Mouse (Mus musculus) cerebellum, postnatal 25 days (tissue): ENCODE results near the gene Wnt16.
"Not testable (repeated sequence)": the region's sequence is repeated elsewhere in the genome, so short reads cannot be mapped to it uniquely, and the experiment has no call there.

Experiments used
- DNase-seq, 2 experiments: peaks; one replicate each; pipeline ENCODE4 v3.0.0; 2021; ENCODE audit warnings: mixed read lengths in 2 of 2

The Wnt16 gene

GRCm38 (mm10) chr6:22288004-22288736 is at the start of gene Wnt16:
Gene Wnt16, plus strand, starts transcription at chr6:22288227.
- peak; percentile 38 to 54 for DNase-seq

DNA sequence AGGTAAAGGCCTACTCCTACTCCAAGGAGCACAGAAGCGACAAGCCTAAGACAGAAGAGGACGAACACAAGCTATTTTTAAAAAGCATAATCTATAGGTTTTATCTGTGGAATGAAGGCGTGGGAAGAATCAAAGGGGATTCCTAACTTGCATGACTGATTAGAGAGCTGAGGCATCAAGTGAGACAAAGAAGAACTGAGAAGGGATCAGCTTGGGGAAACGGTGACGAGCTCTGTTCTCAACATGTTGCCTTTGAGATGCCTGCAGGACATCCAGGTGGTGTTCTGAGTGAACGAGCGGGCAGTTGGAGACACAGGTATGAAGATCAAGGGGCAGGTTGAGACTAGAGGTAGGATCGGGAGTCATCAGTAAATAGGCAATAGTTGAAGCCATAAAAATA is 44.7 kb upstream of the Wnt16 start:
- DNase-seq = no peak

GRCm38 (mm10) chr6:22246696-22247095 is 41.3 kb upstream of the Wnt16 start:
- no peak for DNase-seq

- no peak for DNase-seq
Observed at GRCm38 (mm10) chr6:22258784-22259183, 29.2 kb upstream of the Wnt16 start.

GRCm38 (mm10) chr6:22262519-22262918 is 25.5 kb upstream of the Wnt16 start:
- no peak for DNase-seq

- DNase-seq = not testable (repeated sequence)
Observed at GRCm38 (mm10) chr6:22264094-22264493, 23.9 kb upstream of the Wnt16 start.

DNA sequence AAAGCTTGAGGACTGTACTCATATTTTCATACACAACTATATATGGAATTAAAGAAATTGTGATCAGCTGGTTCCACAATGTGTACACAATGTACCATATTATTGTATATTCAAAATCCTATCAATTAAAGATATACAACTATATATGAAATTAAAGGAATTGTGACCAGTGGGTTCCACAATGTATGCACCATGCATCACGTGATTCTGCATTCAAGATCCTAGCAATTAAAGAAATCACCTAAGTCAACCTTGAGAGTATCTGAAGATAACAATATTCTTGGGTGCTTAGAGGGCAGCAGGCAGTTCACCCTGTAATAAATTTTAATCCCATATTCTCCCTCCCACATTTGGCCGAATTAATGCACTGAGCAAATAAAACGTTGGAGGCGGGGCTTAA is 22.0 kb upstream of the Wnt16 start:
- no peak for DNase-seq

DNA sequence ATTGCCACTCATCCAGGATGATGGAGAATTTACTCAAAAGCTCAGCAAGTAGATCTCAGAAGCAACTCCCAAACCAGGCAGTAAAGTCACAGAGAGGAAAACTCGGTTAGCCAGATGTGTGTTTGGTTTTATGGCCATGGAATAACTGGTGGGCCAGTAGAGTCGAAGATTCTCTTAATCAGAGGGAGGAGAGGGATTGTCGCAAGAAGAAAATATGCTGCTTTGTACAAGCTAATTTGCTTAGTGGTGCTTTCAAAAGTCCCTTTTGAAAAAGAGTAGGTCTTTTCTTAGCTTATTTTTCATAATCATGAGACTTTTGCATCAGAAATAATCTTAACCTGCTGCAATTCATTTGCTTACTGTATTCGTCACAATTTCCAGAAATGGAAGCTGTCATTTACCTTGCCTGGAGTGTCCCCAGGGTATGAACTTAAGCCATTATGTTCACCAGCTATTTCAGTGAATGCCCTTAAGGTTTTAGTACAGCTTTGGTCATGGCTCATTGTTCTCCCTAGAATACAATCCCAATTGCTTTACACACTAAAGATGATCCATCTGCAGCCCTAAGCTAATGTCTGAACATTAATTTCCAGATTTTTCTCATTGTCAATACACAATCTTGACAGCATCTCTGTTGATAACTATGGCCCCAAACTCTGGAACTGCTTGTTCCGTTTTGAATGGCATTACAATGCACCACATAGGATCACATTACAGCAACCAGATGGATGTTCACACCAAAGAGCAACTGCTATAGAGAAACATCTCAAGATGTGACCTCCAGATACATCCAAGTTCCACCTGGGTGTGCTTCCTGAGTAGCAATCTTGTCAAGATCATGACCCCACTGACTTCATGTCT is 20.0 kb upstream of the Wnt16 start:
- no peak for DNase-seq

GRCm38 (mm10) chr6:22268677-22269076 is 19.4 kb upstream of the Wnt16 start:
- no peak for DNase-seq

DNA sequence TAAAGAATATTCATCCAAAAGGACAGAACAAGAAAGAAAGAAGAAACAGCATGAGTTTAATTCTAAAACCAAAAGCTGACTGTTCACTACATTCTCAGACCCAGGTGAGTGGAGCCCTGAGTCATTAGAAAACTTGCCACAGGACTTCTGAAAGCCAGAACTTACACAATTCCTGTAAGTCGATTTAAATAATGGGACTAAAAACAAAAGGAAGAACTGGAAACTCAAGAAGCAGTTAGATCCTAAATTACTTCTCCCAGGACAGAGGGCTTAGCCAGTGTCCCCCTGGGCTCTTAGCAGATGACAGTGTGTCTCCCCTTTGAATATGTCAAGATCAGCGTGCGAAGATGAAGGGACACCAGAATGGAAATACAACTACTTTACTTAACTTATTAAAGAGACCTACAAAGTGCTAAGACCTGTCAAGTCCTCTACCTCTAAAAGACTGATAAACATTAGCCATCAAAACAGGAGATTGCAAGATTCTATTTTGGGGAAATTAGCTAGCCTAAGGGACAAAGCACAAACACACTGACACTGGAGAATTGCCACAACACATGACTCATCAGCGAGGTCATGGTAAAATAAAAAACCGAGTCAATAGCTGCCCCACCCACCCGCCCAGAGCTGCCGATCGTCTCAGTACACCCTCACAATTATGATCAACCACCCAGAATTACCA is 18.0 kb upstream of the Wnt16 start:
- no peak for DNase-seq

GRCm38 (mm10) chr6:22277941-22278340 is 10.1 kb upstream of the Wnt16 start:
- DNase-seq = no peak

DNA sequence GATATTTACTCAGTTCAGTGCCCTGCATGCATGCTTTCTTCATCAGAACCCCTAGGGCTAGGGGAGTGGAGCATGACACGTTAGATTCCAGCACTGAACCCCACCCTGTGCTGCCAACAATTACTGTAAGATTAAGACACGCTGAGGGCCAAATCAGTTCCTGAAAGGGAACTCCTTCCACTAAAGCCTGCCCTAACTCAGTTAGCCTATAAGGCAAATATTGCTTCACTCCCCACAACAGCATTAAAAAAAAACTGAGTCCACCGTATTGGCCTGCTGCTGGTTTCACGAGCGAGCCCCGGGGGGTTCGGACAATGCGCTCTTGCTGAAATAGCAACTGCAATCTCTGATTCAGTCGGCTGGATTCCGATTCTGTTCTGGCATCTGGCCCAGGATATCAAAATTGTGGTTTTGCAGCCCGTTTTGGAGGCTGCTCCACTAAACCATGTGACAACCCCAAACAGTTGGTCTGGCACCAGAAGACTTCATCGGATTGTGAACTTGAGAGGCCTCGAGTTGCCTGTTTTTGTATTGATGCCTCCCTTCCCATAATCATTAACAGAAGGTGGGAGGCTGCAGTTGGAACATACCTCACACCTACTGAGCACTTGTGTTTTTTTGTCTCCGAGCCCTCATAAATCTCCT is 7.7 kb upstream of the Wnt16 start:
- peak; percentile 48 to 55 for DNase-seq

- DNase-seq = no peak
Observed at GRCm38 (mm10) chr6:22282405-22282804, 5.6 kb upstream of the Wnt16 start.

DNA sequence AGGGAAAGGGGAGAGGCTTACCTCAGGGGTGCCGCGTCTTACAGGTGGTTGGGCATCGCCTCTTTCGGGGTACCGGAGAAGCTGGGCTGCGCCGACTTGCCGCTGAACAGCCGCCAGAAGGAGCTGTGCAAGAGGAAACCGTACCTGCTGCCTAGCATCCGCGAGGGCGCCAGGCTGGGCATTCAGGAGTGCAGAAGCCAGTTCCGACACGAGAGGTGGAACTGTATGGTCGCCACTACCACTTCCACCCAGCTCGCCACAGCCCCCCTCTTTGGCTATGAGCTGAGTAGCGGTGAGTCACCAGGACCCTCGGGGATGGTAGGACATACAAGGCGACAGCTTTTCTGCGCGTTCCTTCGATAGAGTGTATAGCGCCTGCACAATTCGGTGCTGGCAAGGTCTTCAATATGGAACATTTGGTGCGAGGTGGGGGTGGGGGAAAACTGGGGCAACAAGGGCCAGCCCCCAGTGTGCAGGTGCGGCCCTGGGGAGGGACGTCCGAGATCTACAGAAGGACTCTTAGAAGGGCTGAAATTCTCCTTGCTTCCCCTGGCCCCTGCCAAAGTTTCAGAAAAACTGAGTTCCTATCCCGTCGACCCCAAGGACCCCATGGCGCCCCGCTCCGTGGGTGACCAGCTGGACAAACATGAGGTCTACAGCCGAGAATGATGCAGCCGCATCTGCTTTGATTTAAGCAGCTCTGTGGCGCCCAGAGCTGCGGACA is 872 bp downstream of the Wnt16 start:
- peak; percentile 40 to 63 for DNase-seq

DNA sequence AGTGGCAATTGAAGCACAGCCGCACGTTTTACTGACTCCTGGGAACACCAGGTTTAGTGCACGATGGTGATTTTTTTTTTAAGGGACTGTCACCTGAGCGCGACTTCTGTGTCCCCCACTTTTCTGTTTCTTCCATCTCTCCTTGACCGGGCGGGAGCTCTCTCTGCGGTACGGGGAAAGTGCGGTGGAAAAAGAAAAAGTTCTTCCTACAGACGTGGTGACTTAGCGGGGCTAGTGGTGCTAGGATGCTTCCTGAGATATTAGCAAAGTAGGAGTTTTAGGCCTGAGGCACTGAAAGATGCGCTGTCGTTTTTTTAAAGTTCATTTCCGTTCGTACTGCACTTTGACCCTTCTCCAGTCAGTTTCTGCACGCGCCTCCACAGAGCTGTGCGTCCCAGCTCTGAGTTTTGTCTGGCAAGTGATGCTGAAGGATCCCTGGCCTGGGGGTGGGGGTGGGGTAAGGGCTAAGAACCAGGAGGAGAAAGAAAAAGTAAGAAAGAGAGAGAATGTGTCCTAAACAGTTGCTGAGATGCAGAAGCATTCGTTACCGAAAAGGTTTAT is 1.5 kb downstream of the Wnt16 start:
- no peak for DNase-seq

- no peak for DNase-seq
Observed at GRCm38 (mm10) chr6:22290790-22291189, 2.8 kb downstream of the Wnt16 start.

DNA sequence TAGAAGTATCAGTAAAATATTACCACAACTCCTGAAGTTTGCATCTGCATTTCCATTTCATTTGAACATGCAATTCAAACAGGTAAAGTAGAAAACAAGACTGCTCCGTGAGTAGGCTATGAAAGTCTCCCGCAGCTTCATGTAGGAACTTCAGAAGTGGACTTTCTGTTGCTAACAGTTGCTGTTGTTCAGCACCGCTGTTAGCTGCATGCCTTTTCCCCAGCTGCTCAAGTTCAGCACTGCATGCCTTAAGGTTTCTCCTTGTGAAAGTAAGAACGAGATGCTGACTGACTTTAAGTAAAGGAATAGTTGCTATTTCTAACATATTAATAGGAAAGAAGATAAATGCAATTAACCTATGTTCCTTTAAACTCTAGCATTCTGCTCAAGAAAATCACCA is 4.0 kb downstream of the Wnt16 start:
- DNase-seq = no peak

DNA sequence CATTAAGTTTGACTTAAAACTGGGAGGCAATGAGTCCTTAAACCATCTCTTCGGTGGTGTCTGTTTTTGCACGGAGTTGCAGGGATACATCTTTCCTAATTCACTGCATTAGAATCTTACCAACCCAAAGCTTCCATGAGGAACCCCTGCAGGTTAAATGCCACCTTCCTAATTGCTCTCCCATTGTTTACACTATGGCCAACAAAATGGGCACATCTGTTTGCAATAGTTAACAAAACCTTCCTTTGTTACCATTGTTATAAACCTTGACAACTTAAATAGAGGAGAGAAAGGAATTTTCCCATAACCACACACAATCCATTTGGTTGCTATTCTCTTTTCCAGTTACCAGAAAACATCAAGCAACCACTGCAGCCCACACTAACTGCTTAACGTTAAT is 5.9 kb downstream of the Wnt16 start:
- DNase-seq = no peak

DNA sequence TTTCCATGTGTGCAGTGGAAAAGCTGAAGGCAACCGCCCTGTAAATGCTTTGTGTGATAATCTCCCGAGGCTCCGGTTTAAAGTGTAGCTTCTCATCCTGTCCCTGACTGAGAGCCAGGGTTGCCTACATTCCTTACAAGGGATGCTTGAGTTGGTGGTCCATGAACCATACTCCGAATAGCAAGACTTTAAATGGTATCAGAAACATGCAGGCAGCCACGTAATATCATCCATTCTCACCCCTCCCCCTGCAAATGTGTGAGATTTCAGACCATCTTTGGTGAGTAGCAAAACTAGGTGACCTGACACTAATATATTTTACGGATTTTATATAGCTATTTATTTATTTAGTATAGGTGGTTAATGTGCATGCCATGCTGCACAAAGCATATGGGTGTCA is 9.0 kb downstream of the Wnt16 start:
- no peak for DNase-seq

DNA sequence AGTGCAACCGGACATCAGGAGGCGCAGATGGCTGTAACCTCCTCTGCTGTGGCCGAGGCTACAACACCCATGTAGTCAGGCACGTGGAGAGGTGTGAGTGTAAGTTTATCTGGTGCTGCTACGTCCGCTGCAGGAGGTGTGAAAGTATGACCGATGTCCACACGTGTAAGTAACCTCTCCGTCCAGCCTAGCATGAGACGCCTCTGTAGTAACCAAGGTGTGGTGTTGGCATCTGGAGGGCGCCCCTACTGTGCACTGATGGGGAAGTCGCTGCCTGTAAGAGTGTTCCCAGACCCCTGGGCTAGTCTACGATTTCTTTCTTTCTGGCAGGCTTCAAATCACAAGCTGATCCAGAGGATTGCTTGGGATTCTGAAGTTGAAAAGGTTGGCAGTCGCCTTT is 10.0 kb downstream of the Wnt16 start:
- DNase-seq = no peak

- DNase-seq = peak; percentile 75 to 83
Observed at GRCm38 (mm10) chr6:22325364-22326072, 37.5 kb downstream of the Wnt16 start.
